Mouse (Mus musculus) G1E-ER4 (cell line): ENCODE results near the gene Sh3bp5. TPM values are rescaled to one million over a fixed set of nuclear protein-coding genes. Genes with fewer than 3 reads are reported as not detected.

Experiments
- GATA1 ChIP-seq: IDR thresholded peaks from one replicate; pipeline ENCODE4 v1.8.0; 2012; ENCODE audit warnings: low read length, inconsistent platforms
- polyA plus RNA-seq: library from polyadenylated mRNA; stranded (reverse); fragments of >175 nt; gene quantifications from 2 replicates; pipeline ENCODE4 v1.2.3, GENCODE M21; 2012

Gene Sh3bp5
- polyA plus RNA-seq, 1 experiment = 0.15 TPM

DNA sequence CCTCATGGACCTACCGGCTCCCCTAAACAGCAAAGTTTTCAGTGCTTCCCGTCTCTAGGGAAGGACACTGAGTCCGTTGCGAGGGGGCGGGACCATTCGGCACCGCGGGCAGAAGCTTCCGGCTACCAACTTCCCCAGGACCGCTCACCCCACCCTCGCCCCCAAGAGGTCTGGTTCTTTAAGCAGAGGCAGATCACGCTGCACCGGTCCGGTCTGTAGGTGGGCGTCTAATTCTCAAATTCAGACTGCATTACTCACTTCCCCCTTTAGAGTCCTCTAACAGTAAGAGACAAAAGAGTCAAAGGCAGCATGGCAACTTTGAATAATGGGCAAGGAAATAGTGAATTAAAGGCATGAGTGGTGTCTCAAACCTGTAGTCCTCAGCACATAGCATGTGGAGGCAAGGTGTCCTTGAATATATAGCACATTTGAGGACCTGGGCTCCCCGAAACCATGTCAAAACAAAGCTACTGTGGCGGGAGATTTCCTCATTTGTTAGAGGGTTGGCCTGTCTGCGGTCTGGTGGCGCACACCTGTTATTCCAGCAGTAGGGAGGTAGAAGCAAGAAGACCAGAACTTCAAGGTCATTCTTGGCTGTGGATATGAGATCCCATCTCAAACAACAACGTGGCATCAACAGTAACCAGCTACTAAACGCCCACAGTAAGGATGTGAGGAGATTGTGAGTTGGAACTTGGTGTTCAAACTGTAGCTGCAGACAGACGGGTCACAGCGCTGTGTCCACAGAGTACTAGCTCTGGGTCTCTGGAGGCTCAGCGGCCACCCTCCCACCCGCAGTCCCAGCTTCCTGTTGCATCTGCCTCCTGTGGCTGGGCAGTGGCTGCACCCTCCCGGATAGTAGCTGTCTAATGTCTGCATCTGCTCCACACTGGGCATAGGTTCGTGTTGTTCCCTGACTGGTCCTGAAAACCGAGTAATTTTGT is 111.8 kb downstream of the Sh3bp5 start, which contains the start of gene Dnah1:
Gene Dnah1, minus strand, starts transcription at position 48 of the 944 bp plus-strand sequence.
- TF ChIP-seq GATA1 = no peak

DNA sequence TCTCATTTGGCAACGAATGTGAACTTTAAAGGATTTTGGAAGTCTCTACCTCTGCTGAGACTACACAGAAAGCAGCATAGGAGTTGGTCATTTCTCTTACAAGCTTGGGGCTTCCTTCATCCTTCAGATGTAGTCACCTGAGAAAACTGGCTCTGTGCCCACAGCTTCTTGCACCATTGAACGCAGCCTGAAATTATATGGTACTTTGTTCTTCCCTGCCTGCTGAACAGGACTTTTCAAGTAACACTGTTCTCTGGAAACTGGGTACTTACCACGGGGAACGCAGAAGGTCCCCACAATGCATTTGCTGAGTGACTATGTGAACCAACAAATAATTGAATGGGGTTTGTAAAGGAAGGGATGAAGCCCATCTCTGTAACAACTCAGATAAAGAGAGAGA is 112.7 kb downstream of the Sh3bp5 start:
- no peak for TF ChIP-seq GATA1

DNA sequence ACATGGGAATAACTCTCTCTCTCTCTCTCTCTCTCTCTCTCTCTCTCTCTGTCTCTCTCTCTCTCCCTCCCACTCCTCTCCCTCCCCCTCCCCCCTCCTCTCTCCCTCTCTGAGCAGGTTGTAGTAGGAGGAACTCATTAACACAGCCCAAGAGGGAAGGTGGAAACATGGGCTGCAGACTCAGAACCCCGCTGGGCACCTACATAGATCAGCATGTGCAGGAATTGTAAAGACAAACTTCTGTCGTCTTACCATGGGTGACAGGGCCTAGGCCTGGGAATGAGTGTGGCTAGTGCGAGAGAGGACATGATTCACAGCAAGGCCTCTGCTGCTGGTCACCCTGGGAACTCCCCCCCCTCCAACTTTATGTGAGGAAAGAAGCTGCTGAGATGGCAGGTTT is 113.7 kb downstream of the Sh3bp5 start:
- TF ChIP-seq GATA1 = no peak

DNA sequence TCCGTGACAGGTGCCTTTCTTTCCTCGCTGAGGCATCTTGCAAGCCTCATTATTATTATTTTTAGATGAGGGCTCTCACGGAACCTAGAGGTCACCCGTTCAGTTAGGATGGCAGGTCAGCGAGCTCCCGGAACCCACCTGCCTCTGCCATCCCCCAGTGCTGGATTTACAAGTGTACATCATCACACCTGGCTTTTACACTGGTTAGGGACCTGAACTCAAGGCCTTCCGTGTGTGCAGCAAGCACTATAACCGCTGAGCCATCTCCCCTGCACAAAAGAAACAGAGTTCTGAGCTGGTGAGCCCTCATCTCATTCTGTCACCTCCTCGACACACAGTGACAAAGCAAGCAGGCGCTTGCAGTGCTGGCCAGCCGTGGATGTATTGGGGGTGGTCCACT is 114.7 kb downstream of the Sh3bp5 start:
- TF ChIP-seq GATA1 = no peak

DNA sequence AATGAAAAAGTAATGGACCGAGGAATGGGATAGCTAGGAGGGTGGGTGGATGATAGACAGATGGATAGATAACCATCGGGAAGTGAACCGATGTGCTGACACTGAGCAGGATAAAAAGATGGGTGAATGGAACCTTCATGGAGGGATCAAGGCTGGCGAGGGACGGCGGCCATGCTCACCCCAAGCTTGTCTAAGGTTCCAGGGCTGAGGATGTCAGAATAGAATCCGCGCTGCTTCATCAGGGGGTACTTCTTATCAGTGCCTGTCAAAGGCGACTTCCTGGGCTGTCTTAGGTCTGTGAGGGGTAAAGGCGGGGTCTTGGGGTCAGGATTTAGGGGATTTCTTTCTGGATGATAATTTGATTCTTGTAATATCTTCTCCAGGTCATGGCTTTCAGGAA is 116.3 kb downstream of the Sh3bp5 start:
- no peak for TF ChIP-seq GATA1

DNA sequence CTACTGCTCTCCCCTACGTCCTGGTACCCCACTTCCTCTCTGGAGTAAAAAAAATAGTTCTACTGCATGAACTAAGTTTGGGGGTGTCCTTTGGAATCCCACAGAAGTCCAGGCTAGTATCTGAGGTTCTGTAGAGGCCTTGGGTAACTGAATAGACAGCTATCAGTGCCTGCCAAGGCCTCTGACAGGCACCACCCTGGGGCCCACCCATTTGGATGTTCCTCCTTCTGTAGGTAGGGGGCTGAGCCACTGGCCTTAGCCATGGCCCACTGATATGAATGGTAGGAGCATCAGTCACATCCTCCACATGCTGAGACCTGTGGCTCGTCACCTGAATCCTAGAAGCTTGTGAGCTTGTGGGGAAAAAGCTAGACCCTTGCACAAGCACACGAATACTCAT is 118.1 kb downstream of the Sh3bp5 start:
- TF ChIP-seq GATA1 = no peak

DNA sequence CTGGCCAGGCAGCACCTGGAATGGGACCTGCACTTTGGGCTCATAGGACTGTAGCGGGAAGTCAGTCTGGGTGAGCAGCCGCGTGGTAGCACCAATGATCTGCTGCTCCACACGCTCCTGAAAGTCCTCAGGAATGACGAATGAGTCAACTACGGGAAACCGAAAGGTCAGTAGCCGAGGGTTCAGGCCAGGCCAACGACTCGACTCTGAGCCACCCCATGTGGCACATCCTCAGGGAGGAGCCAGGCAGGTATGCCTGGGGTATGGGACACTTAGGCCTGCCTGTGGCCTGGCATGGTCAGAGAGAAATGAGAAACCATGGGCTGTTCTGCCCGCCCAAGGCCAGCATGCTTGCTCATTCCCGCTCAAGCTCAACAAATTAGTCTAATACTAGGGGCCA is 119.3 kb downstream of the Sh3bp5 start:
- TF ChIP-seq GATA1 = no peak

DNA sequence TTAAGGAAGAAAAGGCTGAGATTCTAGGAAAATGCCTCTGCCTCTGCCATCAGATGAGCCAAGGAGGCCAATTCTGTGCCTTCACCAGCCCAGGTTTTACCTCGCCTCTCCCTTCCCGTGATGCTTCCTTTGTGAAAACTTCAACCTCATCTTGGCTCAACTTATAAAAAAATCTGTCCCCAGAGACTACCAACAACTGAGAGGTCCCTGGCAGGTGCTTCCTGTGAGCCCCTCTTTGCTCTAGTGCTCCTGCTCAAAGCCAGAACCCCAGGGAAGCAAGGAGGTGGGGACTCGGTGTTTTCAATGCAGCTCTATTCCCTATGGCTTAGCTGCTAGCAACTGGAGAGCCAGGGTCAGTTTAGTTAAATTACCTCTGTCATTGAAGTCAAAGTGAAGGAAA is 122.7 kb downstream of the Sh3bp5 start:
- no peak for TF ChIP-seq GATA1

Other genes with a start within 250 kb of the Sh3bp5 start
- 0.12 TPM in 1 of 2 replicates, not detected in the other for gene Tnnc1, start 227.8 kb downstream of the Sh3bp5 start, polyA plus RNA-seq
- 166 and 195 TPM in 2 replicates for gene Nisch, start 219.1 kb downstream of the Sh3bp5 start, polyA plus RNA-seq
- not detected in 2 replicates for gene Sema3g, start 218.2 kb downstream of the Sh3bp5 start, polyA plus RNA-seq
- gene Phf7, start 184.8 kb downstream of the Sh3bp5 start, polyA plus RNA-seq = 2.5 and 4.5 TPM in 2 replicates
- 75.3 and 75.5 TPM in 2 replicates for gene Bap1, start 184.6 kb downstream of the Sh3bp5 start, polyA plus RNA-seq
- gene Dnah1, start 112.2 kb downstream of the Sh3bp5 start, polyA plus RNA-seq = not detected in 2 replicates
- gene Capn7, start 99.4 kb downstream of the Sh3bp5 start, polyA plus RNA-seq = 8.9 and 11.4 TPM in 2 replicates
- gene Eaf1, start 58.3 kb upstream of the Sh3bp5 start, polyA plus RNA-seq = 374 and 435 TPM in 2 replicates
- gene Mettl6, start 59.0 kb upstream of the Sh3bp5 start, polyA plus RNA-seq = 2.0 and 3.0 TPM in 2 replicates
- gene Colq, start 155.3 kb upstream of the Sh3bp5 start, polyA plus RNA-seq = not detected in 2 replicates
- not detected in 2 replicates for gene Gm49387, start 204.8 kb upstream of the Sh3bp5 start, polyA plus RNA-seq
- gene Btd, start 204.9 kb upstream of the Sh3bp5 start, polyA plus RNA-seq = 4.9 TPM in 2 replicates
- 0.76 and 1.2 TPM in 2 replicates for gene Hacl1, start 205.2 kb upstream of the Sh3bp5 start, polyA plus RNA-seq